Mouse (Mus musculus) gastrocnemius, adult 8-10 months (tissue): ENCODE data around the gene Hsd17b7. TPM values are rescaled to one million over a fixed set of nuclear protein-coding genes. Genes with fewer than 3 reads are reported as not detected.
"Not testable (repeated sequence)": the region's sequence is repeated elsewhere in the genome, so short reads cannot be mapped to it uniquely, and the experiment has no call there.

Experiments used
- DNase-seq, 2 experiments: peaks; one replicate each; pipeline ENCODE4 v3.0.0; 2022; ENCODE audit warnings: low spot score in 2 of 2
- total RNA-seq, 4 experiments: library from RNA; stranded (reverse); gene quantifications; 2 replicates each; pipeline ENCODE4 v1.2.4; 2022

The Hsd17b7 gene
- total RNA-seq, result 10 to 100 TPM in 2 of 4 experiments, 1 to 10 TPM in 2; 8.9 to 15.5 (median 11.1) TPM

GRCm38 (mm10) chr1:169968792-169969515 is at the start of gene Hsd17b7:
Gene Hsd17b7 (minus strand): TSS chr1:169969241.
- peak; percentile 98 to 99 for DNase-seq

GRCm38 (mm10) chr1:170014784-170015183 is 45.7 kb upstream of the Hsd17b7 start:
- DNase-seq, result no peak

GRCm38 (mm10) chr1:170010716-170011505 is 41.9 kb upstream of the Hsd17b7 start:
- peak; percentile 18 to 28 for DNase-seq

- no peak for DNase-seq
Measured at GRCm38 (mm10) chr1:170009296-170009695, 40.3 kb upstream of the Hsd17b7 start.

- no peak for DNase-seq
Measured at GRCm38 (mm10) chr1:170008432-170009220, 39.6 kb upstream of the Hsd17b7 start.

- DNase-seq, result peak; percentile 9 to 27
Measured at GRCm38 (mm10) chr1:170006516-170006915, 37.5 kb upstream of the Hsd17b7 start.

- no peak for DNase-seq
Measured at GRCm38 (mm10) chr1:170005297-170005696, 36.3 kb upstream of the Hsd17b7 start.

GRCm38 (mm10) chr1:169993901-169994300 is 24.9 kb upstream of the Hsd17b7 start:
- not testable (repeated sequence) for DNase-seq

GRCm38 (mm10) chr1:169986166-169986565 is 17.1 kb upstream of the Hsd17b7 start:
- DNase-seq, result no peak

GRCm38 (mm10) chr1:169977621-169978020 is 8.6 kb upstream of the Hsd17b7 start:
- no peak for DNase-seq

GRCm38 (mm10) chr1:169971998-169972397 is 3.0 kb upstream of the Hsd17b7 start:
- no peak for DNase-seq

- DNase-seq, result no peak
Measured at GRCm38 (mm10) chr1:169970936-169971335, 1.9 kb upstream of the Hsd17b7 start.

GRCm38 (mm10) chr1:169969516-169969886 is 460 bp upstream of the Hsd17b7 start:
- DNase-seq, result no peak

GRCm38 (mm10) chr1:169953106-169953505 is 15.9 kb downstream of the Hsd17b7 start:
- DNase-seq, result no peak

- DNase-seq, result no peak
Measured at GRCm38 (mm10) chr1:169952636-169953035, 16.4 kb downstream of the Hsd17b7 start.

- DNase-seq, result no peak
Measured at GRCm38 (mm10) chr1:169951561-169951960, 17.5 kb downstream of the Hsd17b7 start.

GRCm38 (mm10) chr1:169950651-169951050 is 18.4 kb downstream of the Hsd17b7 start:
- DNase-seq, result no peak

GRCm38 (mm10) chr1:169949981-169950380 is 19.1 kb downstream of the Hsd17b7 start:
- DNase-seq, result no peak

GRCm38 (mm10) chr1:169948866-169949265 is 20.2 kb downstream of the Hsd17b7 start:
- no peak for DNase-seq

GRCm38 (mm10) chr1:169948280-169948679 is 20.8 kb downstream of the Hsd17b7 start:
- no peak for DNase-seq

- no peak for DNase-seq
Measured at GRCm38 (mm10) chr1:169947654-169948053, 21.4 kb downstream of the Hsd17b7 start.

GRCm38 (mm10) chr1:169946004-169946403 is 23.0 kb downstream of the Hsd17b7 start:
- no peak for DNase-seq
